Mouse (Mus musculus) adrenal gland, adult 2 months (tissue): ENCODE measurements around the gene Errfi1. TPM values are rescaled to one million over a fixed set of nuclear protein-coding genes. Genes with fewer than 3 reads are reported as not detected.

Experiments
- DNase-seq: peaks from one replicate; pipeline ENCODE4 v3.0.0; 2021
- polyA plus RNA-seq: library from polyadenylated mRNA; depleted of rRNA; stranded (reverse); fragments of >200 nt; gene quantifications from 2 replicates; pipeline ENCODE4 v1.2.3, GENCODE M21; 2012; rRNA removed
- total RNA-seq, 2 experiments: library from RNA; stranded (reverse); gene quantifications; 2 replicates each; pipeline ENCODE4 v1.2.3; 2021

Errfi1 gene
- total and polyA plus RNA-seq, 3 experiments, result 12.6 to 49.8 (median 41.7) TPM

DNA sequence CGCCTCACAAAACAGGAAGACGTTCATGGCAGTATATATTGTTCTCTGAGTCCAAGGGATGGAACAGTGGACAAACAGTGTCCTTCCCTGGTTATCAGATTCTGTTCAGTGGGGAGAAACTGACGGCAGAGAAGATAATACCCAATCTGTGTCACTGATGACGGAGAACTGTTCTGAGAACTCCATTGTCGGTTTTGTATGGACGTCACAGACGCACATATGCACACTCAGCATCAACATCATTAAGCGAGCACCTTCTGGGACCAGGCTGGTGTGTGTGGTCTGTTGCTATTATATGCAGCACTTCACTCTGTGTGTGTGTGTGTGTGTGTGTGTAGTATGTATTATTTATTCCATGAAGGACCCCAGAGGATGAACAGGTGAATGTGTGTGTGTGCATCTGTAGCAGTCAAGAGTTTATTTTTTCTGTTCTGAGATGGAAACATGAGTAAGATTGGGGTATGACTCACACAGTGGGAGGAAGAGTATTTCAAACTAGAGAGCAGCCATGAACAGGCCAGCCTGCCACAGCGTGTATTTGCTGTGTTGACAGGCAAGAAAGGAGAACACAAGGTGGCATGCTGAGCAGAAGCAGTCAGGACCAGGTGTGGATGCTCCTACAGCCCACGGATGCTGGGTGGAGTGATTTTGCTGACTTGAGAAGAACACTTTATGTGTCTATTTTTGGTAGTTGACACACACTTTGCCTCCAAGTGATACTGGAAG, 61.6 kb downstream of the Errfi1 start:
- no peak for DNase-seq

DNA sequence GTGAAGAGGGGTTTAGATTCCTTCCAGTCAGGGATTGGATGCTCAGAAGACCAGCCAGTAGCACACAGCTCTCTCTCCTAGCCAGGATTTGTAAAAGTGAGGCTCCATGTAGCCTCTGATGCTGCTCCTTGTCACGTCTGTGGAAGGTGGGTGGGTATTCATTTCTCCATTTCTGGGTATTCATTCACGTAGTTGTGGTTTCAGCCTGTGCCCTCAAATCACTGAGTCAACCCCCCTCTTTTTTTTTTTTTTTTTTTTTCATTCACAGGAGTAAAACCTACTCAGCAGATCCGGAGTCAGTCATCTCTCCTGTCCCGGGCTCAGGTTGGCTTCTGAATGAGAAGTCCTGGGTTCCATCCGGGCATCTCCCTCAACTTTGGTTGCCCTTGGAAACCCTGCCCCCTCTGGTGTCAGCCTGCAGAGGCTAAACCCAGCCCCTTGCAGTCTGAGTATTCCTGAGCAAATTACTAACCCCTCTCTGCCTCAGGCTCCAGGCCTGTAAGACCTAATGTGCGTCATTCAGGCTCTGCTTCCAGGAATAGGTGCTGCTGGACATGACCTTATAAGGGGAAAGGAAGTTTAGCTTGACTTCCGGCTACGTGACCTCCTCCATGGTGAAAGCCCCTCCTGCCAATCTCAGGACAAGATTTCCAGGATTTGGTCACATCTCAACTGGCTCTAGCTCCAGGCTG, 63.8 kb downstream of the Errfi1 start:
- no peak for DNase-seq

Other genes with a start within 250 kb of the Errfi1 start
- gene Slc45a1, start 201.7 kb upstream of the Errfi1 start, total RNA-seq, result under 1 TPM; 0.37 to 0.62 TPM
- gene Slc45a1, start 201.7 kb upstream of the Errfi1 start, polyA plus RNA-seq, result 0.73 and 1.5 TPM in 2 replicates
- gene Park7, start 60.5 kb downstream of the Errfi1 start, total RNA-seq, result 100 to 1,000 TPM; 274 to 292 TPM
- 73.0 and 78.6 TPM in 2 replicates for gene Park7, start 60.5 kb downstream of the Errfi1 start, polyA plus RNA-seq
- gene Tnfrsf9, start 60.6 kb downstream of the Errfi1 start, total RNA-seq, result under 1 TPM in 1 of 2 experiments, not detected in 1; 0.45 TPM
- gene Tnfrsf9, start 60.6 kb downstream of the Errfi1 start, polyA plus RNA-seq, result 0.10 TPM in 1 of 2 replicates, not detected in the other
- not detected for gene Uts2, start 143.2 kb downstream of the Errfi1 start, total RNA-seq
- gene Uts2, start 143.2 kb downstream of the Errfi1 start, polyA plus RNA-seq, result not detected in 2 replicates
- gene Per3, start 190.7 kb downstream of the Errfi1 start, total RNA-seq, result 10 to 100 TPM in 1 of 2 experiments, 1 to 10 TPM in 1; 5.0 to 15.2 TPM
- gene Per3, start 190.7 kb downstream of the Errfi1 start, polyA plus RNA-seq, result 13.6 and 22.6 TPM in 2 replicates
- 10 to 100 TPM; 63.6 to 67.0 TPM for gene Vamp3, start 204.0 kb downstream of the Errfi1 start, total RNA-seq
- 11.4 and 12.7 TPM in 2 replicates for gene Vamp3, start 204.0 kb downstream of the Errfi1 start, polyA plus RNA-seq
- gene Gm13090, start 235.7 kb downstream of the Errfi1 start, total RNA-seq, result not detected
- not detected in 2 replicates for gene Gm13090, start 235.7 kb downstream of the Errfi1 start, polyA plus RNA-seq